Mouse (Mus musculus): ENCODE data around the gene Blmh. TPM values are rescaled to one million over a fixed set of nuclear protein-coding genes. Genes with fewer than 3 reads are reported as not detected.
A peak's percentile ranks its signal among the peaks of the same experiment; 100 is the strongest.
"Not testable (repeated sequence)": the region's sequence is repeated elsewhere in the genome, so short reads cannot be mapped to it uniquely, and the experiment has no call there.

Gene Blmh
- polyA plus RNA-seq, 1 experiment from 2014 or later = 114 TPM

DNA sequence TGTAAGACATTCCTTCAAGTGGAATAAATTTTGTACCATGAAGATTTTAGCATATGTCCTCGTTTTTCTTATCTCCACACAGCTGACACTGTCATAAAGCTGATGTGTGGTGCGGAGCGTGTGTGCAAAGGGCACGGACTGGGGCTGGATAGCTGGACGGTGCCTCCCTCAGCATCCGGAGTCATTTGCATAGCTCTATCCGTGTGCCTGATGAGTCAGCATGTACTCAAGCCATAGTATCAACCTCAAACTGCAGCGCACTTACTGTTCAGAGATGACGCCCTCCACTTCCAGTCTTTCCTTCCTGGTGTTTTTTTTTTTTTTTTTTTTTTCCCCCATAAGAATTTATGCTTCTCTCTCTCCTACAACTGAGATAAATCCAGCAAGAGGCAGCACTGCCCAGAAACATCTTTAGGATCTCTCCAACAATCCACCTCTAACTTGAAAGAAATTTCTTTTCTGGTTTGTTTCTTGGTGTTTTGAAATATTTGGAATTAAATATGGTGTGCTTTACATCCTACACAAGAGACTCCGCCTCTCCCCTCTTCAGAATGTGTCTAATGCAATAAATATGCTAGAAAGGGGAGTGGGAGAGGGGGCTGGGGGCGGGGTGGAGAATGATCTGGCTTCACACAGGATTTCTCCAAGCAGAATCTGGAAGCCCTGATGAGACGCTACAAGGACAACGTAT, 7.9 kb upstream of the Blmh start:
- DNase-seq (ENCODE audit: low spot score) = no peak

DNA sequence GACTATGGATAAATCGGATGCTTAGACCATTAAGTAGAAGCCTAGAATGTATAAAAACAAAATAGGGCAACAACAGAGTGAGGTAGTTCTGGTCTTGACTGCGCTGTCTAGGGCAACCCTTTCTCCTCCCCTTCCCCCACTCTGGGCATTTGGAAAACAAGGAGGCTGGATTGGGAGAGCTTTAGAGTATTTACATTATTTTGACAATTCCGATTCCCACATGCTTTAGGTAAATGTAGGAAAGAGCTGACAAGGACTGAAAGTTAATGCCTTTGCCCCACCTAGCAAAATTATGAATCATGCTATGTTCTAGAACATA, 7.4 kb upstream of the Blmh start:
- no peak for DNase-seq (ENCODE audit: low spot score)

DNA sequence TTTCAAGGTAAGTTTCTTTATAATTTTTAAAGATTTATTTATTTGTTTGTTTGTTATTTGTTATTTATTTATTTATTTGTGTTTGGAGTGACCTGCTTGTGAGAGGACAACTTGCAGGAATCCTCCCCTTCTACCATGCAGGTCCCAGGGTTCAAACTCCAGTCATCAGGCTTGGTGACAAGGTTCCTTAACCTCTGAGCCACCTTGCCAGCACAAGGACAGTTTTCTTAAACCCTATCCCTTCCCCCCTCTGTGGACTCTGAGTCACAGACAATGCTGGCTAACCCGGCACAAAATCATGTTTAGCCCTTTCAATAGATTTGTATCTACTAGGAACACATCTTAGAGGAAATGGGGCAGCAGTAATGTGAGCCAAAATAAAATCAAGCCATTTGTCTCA, 4.0 kb upstream of the Blmh start:
- DNase-seq (ENCODE audit: low spot score) = no peak

DNA sequence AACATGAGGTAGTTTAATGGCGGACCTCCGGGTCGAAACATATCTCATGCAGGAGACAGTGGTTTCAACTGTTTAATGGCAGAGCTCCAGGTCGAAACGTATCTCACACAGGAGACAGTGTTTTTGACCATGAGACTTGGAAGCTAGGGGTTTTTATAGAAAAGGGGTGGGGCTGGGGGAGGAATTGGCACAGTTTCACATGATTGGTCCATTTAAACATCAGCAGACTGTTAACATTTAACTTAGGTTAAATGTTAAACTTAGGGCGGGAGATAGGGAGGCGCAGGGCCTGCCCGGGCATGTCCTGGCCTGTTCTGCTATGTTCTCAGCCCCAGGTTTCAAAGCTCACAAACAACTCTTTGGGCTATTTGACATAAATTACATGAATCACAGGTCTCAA, 4.0 kb downstream of the Blmh start:
- not testable (repeated sequence) for DNase-seq (ENCODE audit: low spot score)

DNA sequence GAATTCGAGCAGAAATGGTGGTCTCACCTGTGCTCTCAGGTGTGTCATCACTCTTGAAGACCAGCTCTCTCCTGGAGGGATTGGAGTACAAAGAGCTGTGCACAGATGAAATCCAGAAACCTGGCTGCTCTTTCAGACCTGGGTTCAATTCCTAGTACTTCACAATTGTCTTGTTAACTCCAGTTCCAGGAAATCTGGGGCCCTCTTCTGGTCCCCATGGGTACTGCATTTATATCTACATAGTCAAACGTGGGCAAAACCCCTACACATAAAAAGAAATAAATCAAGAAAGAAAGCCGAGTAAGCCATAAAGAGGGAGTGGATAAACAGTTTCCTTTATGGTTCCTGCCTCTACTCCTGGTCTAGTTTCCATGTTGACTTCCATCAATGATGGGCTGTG, 8.6 kb downstream of the Blmh start:
- DNase-seq (ENCODE audit: low spot score) = no peak

DNA sequence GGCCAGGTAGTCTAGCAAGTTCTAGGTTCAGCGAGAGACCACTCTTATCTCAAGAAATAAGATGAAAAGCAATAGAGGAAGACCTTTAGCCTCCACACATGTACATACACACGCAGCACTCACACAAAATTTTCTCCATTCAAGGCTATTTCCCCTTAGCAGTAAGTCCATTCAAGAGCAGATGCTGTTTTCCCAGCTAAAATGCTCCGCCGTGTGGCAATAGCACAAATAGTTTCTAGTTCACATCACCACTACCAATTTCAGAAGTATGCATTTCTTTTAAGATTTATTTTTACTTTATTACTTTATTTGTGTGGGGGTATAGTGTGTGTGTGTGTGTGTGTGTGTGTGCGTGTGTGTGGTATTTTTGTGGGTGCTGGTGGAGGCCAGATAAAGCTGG, 12.0 kb downstream of the Blmh start:
- no peak for DNase-seq (ENCODE audit: low spot score)

DNA sequence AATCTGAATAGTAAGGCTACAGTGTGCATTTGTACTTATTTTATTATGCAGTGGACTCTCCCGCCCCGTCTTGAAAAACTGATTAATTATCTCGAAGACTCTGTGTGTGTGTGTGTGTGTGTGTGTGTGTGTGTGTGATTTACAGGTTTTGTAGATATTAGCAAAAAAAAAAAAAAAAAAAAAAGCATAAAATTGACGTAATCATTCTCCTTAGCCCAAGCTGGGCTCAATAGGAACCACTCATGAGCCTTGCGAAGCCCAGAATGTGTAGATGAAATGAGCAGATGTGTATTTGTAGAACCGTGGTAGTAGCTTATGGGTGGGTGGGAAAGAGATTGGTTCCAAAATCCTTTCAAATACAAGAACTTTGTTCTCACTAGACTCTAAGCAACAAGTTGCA, 20.2 kb downstream of the Blmh start:
- DNase-seq (ENCODE audit: low spot score) = no peak

DNA sequence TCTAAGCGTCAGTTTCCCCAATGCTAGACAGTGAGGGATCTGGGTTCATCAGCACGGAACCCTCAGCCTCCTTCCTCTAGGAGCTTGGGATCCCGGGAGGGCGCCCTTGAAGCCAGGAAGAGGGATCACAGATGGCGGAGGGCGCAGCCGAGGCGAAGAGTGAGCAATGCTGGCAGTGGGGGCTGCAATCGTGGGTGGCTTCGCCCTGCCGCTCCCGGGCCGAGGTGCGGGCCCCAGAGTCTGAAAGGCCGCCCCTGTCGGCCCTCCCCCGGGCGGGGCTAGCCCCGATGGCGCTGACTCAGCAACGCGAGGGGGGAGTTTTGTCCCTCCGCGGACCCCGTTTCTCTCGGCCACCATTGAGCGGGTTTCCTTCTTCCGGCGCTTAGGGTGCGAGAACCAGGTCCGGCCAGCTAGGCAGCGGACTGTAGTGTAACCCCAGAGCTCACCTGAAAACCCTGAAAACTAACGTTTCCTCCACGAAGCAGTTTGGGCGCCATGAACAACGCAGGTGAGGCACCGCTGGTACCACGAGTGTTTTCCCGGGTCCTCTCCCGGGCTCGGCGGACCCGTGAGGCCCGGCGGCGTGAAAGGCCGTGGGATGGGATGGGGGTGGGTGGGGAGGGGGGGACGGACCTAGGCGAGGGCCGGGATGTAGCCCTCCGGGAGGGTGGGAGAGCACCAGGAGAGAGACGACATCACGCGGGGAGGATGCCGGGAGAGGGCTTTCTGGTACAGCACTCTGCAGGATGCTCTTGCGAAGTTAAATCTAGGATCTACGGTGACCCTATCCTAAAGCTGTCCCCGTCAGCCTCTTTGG, 21.0 kb downstream of the Blmh start:
- DNase-seq (ENCODE audit: low spot score) = peak; percentile 89

DNA sequence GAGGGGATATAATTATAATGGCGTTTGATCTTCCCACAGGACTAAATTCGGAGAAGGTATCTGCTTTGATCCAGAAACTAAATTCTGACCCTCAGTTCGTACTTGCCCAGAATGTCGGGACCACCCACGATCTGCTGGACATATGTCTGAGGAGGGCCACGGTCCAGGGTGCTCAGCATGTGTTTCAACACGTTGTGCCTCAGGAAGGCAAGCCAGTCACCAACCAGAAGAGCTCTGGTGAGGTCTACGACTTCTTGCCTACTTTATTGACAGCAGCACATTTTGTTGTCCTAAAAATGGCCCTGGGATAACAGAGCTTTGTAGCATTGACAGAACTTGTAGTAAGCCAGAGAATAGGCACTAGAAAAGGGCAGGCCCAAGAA, 21.6 kb downstream of the Blmh start:
- DNase-seq (ENCODE audit: low spot score) = no peak

DNA sequence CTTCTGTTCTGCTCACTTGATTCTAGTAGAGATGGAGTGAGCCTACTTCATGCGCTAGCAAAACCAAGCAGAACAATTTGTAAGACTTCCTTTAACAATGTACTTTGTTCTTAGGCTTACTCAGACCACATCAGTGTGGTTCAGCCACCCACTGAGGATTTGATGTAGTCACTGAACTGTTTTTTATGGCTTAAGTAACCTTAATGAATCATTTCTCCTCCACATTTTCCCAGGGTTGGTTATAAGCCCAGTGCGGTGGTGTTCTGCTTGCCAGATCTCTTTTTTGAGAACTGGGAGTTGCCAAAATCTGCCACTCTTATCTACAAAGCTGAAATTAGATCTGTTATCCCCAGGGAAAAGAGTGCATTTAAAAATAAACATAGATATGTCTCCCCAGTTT, 28.9 kb downstream of the Blmh start:
- DNase-seq (ENCODE audit: low spot score) = no peak

DNA sequence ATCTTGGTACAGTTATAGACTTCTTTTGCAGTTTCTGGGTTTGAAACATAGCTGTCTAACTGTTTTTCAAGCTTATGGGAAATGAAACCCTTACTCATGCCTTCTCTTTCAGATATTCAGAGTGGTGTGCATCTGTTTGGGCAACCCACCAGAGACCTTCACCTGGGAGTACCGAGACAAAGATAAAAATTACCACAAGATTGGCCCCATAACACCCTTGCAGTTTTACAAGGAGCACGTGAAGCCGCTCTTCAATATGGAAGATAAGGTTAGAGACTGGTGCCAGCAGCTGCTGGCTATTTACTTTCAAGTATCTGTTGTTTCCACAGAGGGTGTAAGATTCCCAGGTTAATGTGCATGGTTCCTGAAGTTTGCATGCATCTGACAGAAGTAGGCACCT, 41.1 kb downstream of the Blmh start:
- no peak for DNase-seq (ENCODE audit: low spot score)

DNA sequence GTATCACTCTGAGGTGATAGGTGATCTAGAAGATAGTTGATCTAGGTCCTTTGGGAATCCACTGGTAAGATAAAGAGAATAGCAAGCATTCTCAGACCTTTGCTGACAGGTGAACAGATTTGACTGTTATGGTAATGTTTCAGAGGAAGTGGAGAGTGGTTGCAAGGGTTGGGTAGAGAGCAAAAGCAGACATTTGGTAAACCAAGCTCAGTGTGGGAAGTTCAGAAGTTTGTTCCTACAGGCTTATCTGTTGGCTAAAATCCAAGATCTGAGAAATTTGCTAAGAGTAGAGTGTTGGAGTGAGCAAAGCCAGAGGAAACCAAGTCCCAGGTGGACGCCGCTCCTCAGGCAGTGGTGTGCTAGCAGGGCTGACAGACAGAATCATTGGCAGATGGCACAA, 45.7 kb downstream of the Blmh start:
- DNase-seq (ENCODE audit: low spot score) = no peak

DNA sequence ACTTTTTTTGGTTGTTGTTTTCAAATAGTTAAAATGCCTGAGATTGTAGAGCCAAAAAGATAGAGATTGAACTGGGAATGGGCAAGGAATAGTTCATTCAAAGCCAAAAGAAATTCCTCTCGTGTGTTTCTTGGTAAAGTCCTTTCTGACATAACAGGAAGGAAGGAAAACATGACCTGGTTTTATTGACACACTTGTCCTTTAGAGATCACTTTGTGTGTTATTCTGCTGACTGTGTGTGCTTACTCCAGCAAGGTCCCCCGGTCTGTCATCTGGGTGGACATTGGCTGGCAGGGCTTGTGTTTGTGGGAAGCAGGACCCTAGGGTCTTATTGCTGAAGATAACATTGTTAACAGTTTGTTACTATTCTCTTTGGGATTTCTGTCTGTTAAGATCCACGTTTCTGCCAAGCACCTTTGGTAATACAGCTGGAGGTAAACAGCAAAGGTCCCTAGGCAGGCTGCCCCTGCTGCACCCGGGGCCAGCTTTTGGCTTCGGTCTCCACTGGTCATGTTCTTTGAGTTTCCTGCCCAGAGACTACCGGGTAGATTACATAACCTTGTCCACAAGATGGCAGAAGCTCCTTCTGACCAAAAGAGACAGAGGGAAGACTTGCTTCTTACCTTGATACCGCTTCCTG, 50.2 kb downstream of the Blmh start:
- no peak for DNase-seq (ENCODE audit: low spot score)

DNA sequence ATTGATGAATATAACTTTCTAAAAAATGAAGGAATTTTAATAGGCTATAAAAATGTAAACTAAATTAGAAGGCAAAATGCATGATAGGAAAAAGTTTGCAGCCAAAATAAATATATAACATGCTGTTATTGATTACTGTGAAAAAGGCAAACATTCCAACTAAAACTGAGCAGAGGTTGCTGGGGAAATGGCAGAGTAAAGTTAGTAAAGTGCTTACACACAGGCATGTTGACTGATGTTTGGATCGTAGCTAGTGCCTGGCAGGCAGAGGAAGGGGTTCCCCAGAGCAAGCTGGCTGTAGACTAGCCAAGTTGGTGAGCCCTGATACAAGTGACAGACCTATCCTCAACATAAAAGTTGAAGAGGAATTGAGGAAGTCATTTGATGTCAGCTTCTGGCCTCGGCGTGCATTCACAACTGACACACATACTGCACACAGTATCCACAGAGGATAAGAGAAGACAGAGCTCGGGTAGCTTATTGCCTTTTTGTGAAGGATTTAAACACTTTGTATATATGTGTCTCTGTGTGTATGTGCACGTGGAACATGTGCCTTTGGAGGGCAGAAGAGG, 57.0 kb downstream of the Blmh start:
- DNase-seq (ENCODE audit: low spot score) = no peak

DNA sequence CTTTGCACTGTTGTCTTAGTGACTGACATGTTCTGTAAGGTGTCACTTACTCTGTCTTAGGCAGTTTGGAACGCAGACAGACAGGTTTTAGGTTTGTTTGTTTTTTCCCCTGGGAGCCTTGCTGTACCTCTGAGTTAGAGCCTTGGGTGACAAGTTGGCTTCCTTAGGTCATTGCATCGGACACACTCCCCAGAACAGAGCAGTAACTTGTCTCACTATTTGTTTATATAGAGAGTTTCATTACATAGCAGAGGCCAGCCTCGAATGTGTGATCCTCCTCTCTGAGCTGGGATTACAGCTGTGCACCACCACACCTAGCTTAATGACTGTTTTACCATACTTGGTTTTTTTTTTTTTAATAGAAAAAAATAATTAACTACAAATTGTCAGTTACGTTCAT, 57.8 kb downstream of the Blmh start:
- no peak for DNase-seq (ENCODE audit: low spot score)

DNA sequence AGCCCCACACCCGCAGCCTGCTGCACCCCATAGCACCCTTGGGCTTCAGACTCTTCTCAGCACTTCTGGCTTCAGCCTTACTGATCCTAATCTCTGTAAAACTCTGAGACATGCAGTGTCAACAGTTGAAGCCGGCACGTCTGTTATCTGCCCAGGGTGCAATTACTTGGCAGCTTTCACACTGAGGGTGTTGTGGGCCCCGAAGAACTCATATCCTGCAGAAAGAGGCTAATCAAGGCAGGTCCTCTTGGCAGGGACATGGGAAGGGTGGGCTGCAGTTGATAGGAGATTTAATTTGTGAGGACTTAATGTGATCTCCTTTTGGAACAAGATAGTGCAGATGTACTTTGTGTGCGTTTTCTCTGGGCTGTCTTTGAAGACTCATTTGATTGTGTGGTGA, 59.0 kb downstream of the Blmh start:
- DNase-seq (ENCODE audit: low spot score) = no peak

DNA sequence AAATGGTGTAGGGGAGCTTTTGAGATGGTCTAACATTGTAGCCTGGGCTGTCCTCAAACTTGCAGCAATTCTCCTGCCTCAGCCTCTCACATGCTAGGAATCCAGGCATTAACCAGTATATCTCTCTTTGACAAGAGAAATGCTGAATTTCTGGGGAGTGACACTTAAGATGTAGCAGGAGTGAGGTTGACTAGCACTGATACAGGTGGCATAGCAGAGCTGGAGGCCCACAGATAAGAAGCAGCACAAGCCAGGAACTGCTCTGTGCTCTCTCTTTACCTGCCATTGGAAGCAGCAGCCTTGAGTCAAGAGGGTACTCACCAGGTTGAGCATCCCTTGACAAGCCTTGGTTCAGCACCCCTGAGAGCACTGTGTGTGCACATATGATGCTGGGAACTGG, 59.6 kb downstream of the Blmh start:
- DNase-seq (ENCODE audit: low spot score) = no peak

DNA sequence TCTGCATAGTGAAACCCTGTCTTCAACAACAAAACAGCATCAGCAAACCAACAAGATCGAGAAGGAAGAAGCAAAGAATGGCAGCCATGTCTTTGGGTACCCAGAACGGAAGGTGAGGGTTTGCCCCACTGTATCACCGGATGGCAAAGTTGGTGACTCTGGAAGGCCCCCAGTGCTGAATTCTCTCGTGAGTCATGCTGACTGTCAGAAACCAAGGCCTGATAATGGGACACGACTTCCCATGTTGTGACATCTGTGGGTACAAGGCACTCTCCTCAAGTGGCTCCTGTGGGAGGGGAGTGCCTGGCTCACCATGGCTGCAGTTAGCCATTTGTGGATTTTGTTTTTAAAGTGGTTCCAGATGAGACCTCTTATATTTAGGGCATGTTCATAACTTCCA, 66.2 kb downstream of the Blmh start:
- DNase-seq (ENCODE audit: low spot score) = no peak

DNA sequence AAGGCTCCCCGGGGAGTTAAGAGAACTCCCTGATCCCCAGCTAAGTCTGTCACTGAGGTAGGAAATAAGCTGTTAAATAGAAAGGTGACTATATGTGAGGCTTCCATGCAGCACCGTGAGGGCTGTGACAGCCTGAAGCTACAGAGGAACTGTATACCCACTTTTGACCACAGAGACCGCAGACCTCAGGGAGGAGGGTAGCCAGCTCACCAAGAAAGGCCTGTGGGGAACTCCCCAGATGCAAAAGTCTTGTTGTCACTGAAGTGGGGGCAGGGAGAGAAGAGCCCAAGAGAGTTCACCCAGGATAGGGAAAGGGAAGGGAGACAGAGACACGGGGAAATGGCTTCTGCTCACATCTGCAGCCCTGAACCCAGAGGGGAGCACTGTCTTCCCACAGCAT, 68.3 kb downstream of the Blmh start:
- peak; percentile 60 for DNase-seq (ENCODE audit: low spot score)

DNA sequence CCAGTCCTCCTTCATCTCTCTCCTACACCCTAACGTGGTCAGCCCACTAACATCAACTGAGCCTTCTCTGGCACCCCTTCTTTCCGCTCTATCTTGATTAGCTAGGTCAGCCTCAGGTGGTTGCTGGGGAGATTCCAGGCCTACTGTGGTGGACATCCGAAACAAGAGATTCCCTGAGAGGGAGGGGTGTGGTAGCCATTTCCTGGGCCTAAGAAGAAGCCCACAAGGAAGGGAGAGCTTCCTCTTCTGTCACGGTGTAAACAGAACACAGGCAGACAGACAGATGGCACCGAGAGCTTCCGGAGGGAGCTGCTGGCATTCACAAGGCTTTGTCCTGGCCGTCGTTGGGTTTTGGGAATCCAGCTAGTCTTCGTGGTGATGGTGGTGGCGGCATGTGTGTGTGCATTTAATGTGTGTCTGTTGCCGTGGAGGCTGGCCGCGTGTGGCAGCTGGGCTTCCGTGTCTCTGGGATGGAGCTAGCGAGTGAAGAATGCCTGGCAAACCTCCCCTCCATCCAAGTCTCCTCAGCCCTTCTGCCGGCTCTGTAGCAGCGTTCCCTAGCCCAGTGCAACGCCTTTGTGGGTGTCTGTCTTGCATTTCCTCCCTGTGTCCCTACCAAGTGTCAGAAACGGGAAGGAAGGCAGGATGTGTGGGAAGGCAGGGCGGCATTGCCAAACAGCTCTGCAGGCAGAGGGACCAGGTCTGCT, 71.5 kb downstream of the Blmh start:
- DNase-seq (ENCODE audit: low spot score) = no peak

DNA sequence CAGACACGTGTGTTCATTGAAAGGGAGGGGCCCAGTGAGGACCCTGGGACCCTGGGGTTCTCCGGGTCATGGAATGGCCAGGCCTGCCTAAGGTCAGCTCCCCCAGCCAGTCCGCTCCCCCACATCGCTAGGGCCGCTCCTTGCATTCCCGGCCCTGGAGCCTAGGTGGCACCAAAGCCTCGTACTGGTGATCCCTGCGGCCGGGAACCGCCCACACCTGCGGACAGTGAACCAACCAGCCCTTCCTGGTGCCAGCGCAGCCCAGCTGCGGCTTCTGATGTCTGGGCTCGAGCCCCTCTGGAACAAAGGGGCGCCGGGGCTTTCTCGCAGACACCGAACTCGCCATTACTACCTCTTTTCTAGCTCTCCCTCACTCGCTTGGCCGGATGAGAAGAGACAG, 72.7 kb downstream of the Blmh start:
- peak; percentile 51 for DNase-seq (ENCODE audit: low spot score)
